29 mouse cellular contexts compared by ENCODE assay signal in genomic region chr13:52819901-52820300, GRCm38 (mm10).
A peak's percentile ranks its signal among the peaks of the same experiment; 100 is the strongest.
DNase-seq lines count a peak whose midpoint lies in the region; ATAC-seq and TF ChIP-seq lines count a peak whose summit lies in the region.
"Had no signal": no experiment of that assay in that cellular context is flagged by ENCODE, and none has a peak within 500 bp of the region (broad histone marks: within the 10 kb centered on the region; RNA-seq: fewer than 3 reads in every experiment).

No protein-coding gene starts in this region.

- TF ChIP-seq CTCF in intestine, postnatal 0 days (IDR thresholded peaks at IDR 0.05; ENCODE audit: low read depth): no peak
- TF ChIP-seq CTCF in lung, embryonic 14.5 days (IDR thresholded peaks at IDR 0.05; ENCODE audit: low read depth): no peak

- ATAC-seq in intestine, embryonic 15.5 days: no peak
- ATAC-seq in intestine, postnatal 0 days: no peak
- no peak for ATAC-seq in lung, embryonic 14.5 days (ENCODE audit: insufficient read depth)
- no peak for ATAC-seq in stomach, embryonic 15.5 days (ENCODE audit: insufficient read depth, low FRiP score, low read depth)
- ATAC-seq in hindbrain, embryonic 13.5 days (ENCODE audit: low FRiP score): no peak
- ATAC-seq: inflammation-experienced regulatory T-cells, adult 6 months; midbrain, embryonic 16.5 days; Patski had no signal

- H3K27ac ChIP-seq in intestine, embryonic 15.5 days: 0 out of 2 replicates have a peak overlapping the region, but pooled peaks have one; percentile 73
- no peak overlapping the region for H3K27ac ChIP-seq in intestine, postnatal 0 days (ENCODE audit: low read depth, low read length)
- H3K27ac ChIP-seq in lung, embryonic 14.5 days (ENCODE audit: low read depth): peak overlapping the region; percentile 1; the same call in 1 of the 2 replicates
- H3K27ac ChIP-seq in embryonic facial prominence, embryonic 10.5 days (replicated peaks): peak overlapping the region; percentile 35; the same call in 1 of the 2 replicates
- peak overlapping the region; percentile 31; the same call in 1 of the 2 replicates for H3K27ac ChIP-seq in stomach, embryonic 15.5 days
- H3K27ac ChIP-seq in hindbrain, embryonic 13.5 days: no peak overlapping the region
- H3K27ac ChIP-seq: hindbrain, embryonic 14.5 days; limb, embryonic 15.5 days; neural tube, embryonic 13.5 days had no signal

- peaks cover 44% of the 10 kb centered on the region for H3K4me1 ChIP-seq in intestine, embryonic 15.5 days (replicated peaks)
- H3K4me1 ChIP-seq in intestine, postnatal 0 days (replicated peaks; ENCODE audit: control insufficient read depth, insufficient read depth, low read length): peaks cover 22% of the 10 kb centered on the region; the same call in 1 of the 2 replicates
- peaks cover 40% of the 10 kb centered on the region for H3K4me1 ChIP-seq in lung, embryonic 14.5 days (ENCODE audit: insufficient read depth)
- peaks cover 68% of the 10 kb centered on the region for H3K4me1 ChIP-seq in embryonic facial prominence, embryonic 10.5 days
- peaks cover 40% of the 10 kb centered on the region for H3K4me1 ChIP-seq in stomach, embryonic 15.5 days
- peaks cover 31% of the 10 kb centered on the region for H3K4me1 ChIP-seq in hindbrain, embryonic 13.5 days (replicated peaks)

- no peak overlapping the region for H3K4me2 ChIP-seq in intestine, embryonic 15.5 days (replicated peaks)
- no peak overlapping the region for H3K4me2 ChIP-seq in intestine, postnatal 0 days (replicated peaks; ENCODE audit: low read depth)
- H3K4me2 ChIP-seq in lung, embryonic 14.5 days: no peak overlapping the region
- no peak overlapping the region for H3K4me2 ChIP-seq in stomach, embryonic 15.5 days
- no peak overlapping the region for H3K4me2 ChIP-seq in hindbrain, embryonic 13.5 days
- H3K4me2 ChIP-seq: embryonic facial prominence, embryonic 12.5 days; heart, embryonic 11.5 days; hindbrain, embryonic 14.5 days; limb, embryonic 15.5 days; neural tube, embryonic 13.5 days had no signal

- H3K9me3 ChIP-seq in intestine, embryonic 15.5 days: no peaks in the 10 kb centered on the region
- no peaks in the 10 kb centered on the region for H3K9me3 ChIP-seq in intestine, postnatal 0 days (ENCODE audit: control insufficient read depth)
- no peaks in the 10 kb centered on the region for H3K9me3 ChIP-seq in lung, embryonic 14.5 days (ENCODE audit: low read depth, low read length)
- H3K9me3 ChIP-seq in embryonic facial prominence, embryonic 10.5 days: no peaks in the 10 kb centered on the region
- no peaks in the 10 kb centered on the region for H3K9me3 ChIP-seq in stomach, embryonic 15.5 days
- no peaks in the 10 kb centered on the region for H3K9me3 ChIP-seq in hindbrain, embryonic 13.5 days
- H3K9me3 ChIP-seq: embryonic facial prominence, embryonic 12.5 days; limb, embryonic 15.5 days; neural tube, embryonic 13.5 days had no signal

- H3K27me3 ChIP-seq in intestine, embryonic 15.5 days (replicated peaks): no peaks in the 10 kb centered on the region
- no peaks in the 10 kb centered on the region for H3K27me3 ChIP-seq in intestine, postnatal 0 days (replicated peaks; ENCODE audit: control insufficient read depth, insufficient read depth, low read length)
- H3K27me3 ChIP-seq in lung, embryonic 14.5 days (ENCODE audit: insufficient read depth, low read length): no peaks in the 10 kb centered on the region
- 0 out of 2 replicates have a peak, but pooled peaks cover 14% of the 10 kb centered on the region for H3K27me3 ChIP-seq in embryonic facial prominence, embryonic 10.5 days (replicated peaks; ENCODE audit: low read depth, poor library complexity, severe bottlenecking)
- no peaks in the 10 kb centered on the region for H3K27me3 ChIP-seq in stomach, embryonic 15.5 days (replicated peaks)
- H3K27me3 ChIP-seq in hindbrain, embryonic 13.5 days: peaks cover 15% of the 10 kb centered on the region; the same call in 1 of the 2 replicates
- H3K27me3 ChIP-seq: CH12.LX; embryonic facial prominence, embryonic 12.5 days; limb, embryonic 15.5 days; neural tube, embryonic 13.5 days; Patski had no signal

- DNase-seq in lung, embryonic 14.5 days: no peak
- DNase-seq in lung, postnatal 36 days: no peak
- no peak for DNase-seq in embryonic facial prominence, embryonic 10.5 days (ENCODE audit: low spot score)
- no peak for DNase-seq in adipocyte (ENCODE audit: low spot score)
- DNase-seq: adrenal gland, adult 2 months; B cell, adult 2 months; cerebellum, adult 18-20 months; cerebellum, postnatal 14 days; heart, postnatal 14 days; kidney, adult 9 months; layer of hippocampus, adult 9-11 months; left cerebral cortex, postnatal 4 days; lung, postnatal 10 days; right cerebral cortex, adult 18-20 months had no signal

- WGBS in intestine, embryonic 15.5 days: 71% methylated on average over 4 of the region's 4 CpGs
- WGBS in intestine, postnatal 0 days: 65% methylated on average over 4 of the region's 4 CpGs
- WGBS in lung, embryonic 14.5 days: 67% methylated on average over 4 of the region's 4 CpGs
- 83% methylated on average over 4 of the region's 4 CpGs for WGBS in embryonic facial prominence, embryonic 10.5 days
- 67% methylated on average over 4 of the region's 4 CpGs for WGBS in stomach, embryonic 15.5 days
- 86% methylated on average over 4 of the region's 4 CpGs for WGBS in hindbrain, embryonic 13.5 days

- no peaks in the 10 kb centered on the region for H3K36me3 ChIP-seq in intestine, embryonic 15.5 days
- no peaks in the 10 kb centered on the region for H3K36me3 ChIP-seq in intestine, postnatal 0 days (ENCODE audit: control insufficient read depth, insufficient read depth)
- H3K36me3 ChIP-seq in lung, embryonic 14.5 days (ENCODE audit: insufficient read depth): no peaks in the 10 kb centered on the region
- no peaks in the 10 kb centered on the region for H3K36me3 ChIP-seq in embryonic facial prominence, embryonic 10.5 days (replicated peaks)
- no peaks in the 10 kb centered on the region for H3K36me3 ChIP-seq in stomach, embryonic 15.5 days
- H3K36me3 ChIP-seq in hindbrain, embryonic 13.5 days: no peaks in the 10 kb centered on the region
- H3K36me3 ChIP-seq: embryonic facial prominence, embryonic 12.5 days; G1E; limb, embryonic 15.5 days; neural tube, embryonic 13.5 days had no signal

- no peak overlapping the region for H3K4me3 ChIP-seq in intestine, embryonic 15.5 days (replicated peaks)
- H3K4me3 ChIP-seq in intestine, postnatal 0 days (ENCODE audit: low read depth, low read length): no peak overlapping the region
- no peak overlapping the region for H3K4me3 ChIP-seq in lung, embryonic 14.5 days (ENCODE audit: low read depth, low read length)
- no peak overlapping the region for H3K4me3 ChIP-seq in embryonic facial prominence, embryonic 10.5 days
- no peak overlapping the region for H3K4me3 ChIP-seq in stomach, embryonic 15.5 days (replicated peaks)
- no peak overlapping the region for H3K4me3 ChIP-seq in hindbrain, embryonic 13.5 days
- H3K4me3 ChIP-seq: embryonic facial prominence, embryonic 12.5 days; limb, embryonic 15.5 days; myocyte; neural tube, embryonic 13.5 days had no signal

- no peak overlapping the region for H3K9ac ChIP-seq in intestine, embryonic 15.5 days
- no peak overlapping the region for H3K9ac ChIP-seq in intestine, postnatal 0 days (ENCODE audit: low read depth, low read length)
- no peak overlapping the region for H3K9ac ChIP-seq in lung, embryonic 14.5 days
- no peak overlapping the region for H3K9ac ChIP-seq in stomach, embryonic 15.5 days
- no peak overlapping the region for H3K9ac ChIP-seq in hindbrain, embryonic 13.5 days
- H3K9ac ChIP-seq: embryonic facial prominence, embryonic 12.5 days; hindbrain, embryonic 14.5 days; limb, embryonic 15.5 days; neural tube, embryonic 13.5 days had no signal

Comparison
In these comparisons a context has a peak if more than half of its experiments do, and no peak if none do; other contexts are left out.
1. H3K27ac ChIP-seq: peak in intestine, embryonic 15.5 days (single experiment), lung, embryonic 14.5 days (single experiment), embryonic facial prominence, embryonic 10.5 days (single experiment) and stomach, embryonic 15.5 days (single experiment); none in intestine, postnatal 0 days (single experiment) and hindbrain, embryonic 13.5 days (single experiment).